Mouse (Mus musculus): ENCODE measurements around the gene Abhd15. TPM values are rescaled to one million over a fixed set of nuclear protein-coding genes. Genes with fewer than 3 reads are reported as not detected.

Gene Abhd15
- polyA plus RNA-seq, 1 experiment = 1.0 TPM

DNA sequence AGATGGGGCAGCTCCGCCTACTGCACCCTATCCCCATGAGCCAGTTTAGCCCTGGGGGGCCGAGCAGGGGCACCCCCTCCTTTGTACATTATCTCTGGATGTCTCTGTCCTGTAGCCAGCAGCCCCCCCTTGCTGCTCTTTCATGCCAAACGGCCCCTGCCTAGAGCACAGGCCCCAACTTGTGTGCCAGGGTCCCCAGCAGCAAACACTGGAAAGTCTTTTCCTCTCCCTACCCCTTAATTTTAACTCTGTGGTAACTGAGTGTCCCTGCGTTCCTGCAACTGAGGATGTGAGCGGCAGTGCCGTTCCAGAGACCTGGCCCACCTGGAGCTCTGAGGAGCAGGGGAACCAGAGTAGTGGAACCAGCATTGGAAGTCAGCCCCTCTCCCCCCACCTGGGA lies 8.0 kb upstream of the Abhd15 start:
- TF ChIP-seq POLR2A (IDR thresholded peaks at IDR 0.05; ENCODE audit: low read depth, low read length) = no peak
- TF ChIP-seq CTCF (IDR thresholded peaks at IDR 0.05; ENCODE audit: borderline replicate concordance, insufficient read depth, low read length) = no peak
- H3K4me1 ChIP-seq (ENCODE audit: control insufficient read depth, insufficient read depth, low read length) = 0 out of 2 replicates have a peak, but pooled peaks cover 3% of the 10 kb centered on the region
- H3K27ac ChIP-seq (ENCODE audit: insufficient read depth, low read length) = no peak overlapping the region
- H3K4me3 ChIP-seq (ENCODE audit: insufficient read depth, low read length) = no peak overlapping the region

DNA sequence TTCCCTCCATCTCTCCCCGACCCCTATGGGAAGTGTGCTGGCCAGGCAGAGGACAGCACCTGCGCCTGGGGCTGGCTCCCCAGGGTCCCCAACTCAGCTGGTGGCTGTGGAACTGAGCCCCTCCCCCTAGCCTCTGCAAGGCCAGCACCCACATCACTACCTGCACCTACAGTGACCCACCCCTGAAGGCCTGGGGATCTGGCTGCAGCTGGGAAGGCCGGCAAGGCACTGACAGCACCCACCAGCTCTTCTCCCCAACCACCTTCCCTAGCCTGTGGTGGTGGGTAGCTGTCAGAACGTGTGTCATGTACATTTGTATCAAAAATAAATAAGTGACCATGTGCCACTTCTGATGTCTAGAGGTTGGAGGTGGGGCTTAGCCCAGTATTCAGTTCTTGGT lies 7.5 kb upstream of the Abhd15 start:
- Histone ChIP-seq H3K27ac (ENCODE audit: insufficient read depth, low read length) (no peak overlapping the region), H3K4me1 (ENCODE audit: control insufficient read depth, insufficient read depth, low read length) (0 out of 2 replicates have a peak, but pooled peaks cover 3% of the 10 kb centered on the region), H3K4me3 (ENCODE audit: insufficient read depth, low read length) (no peak overlapping the region)
- TF ChIP-seq POLR2A (IDR thresholded peaks at IDR 0.05; ENCODE audit: low read depth, low read length) (no peak), CTCF (IDR thresholded peaks at IDR 0.05; ENCODE audit: borderline replicate concordance, insufficient read depth, low read length) (no peak)

- TF ChIP-seq POLR2A (IDR thresholded peaks at IDR 0.05; ENCODE audit: low read depth, low read length) (peak; percentile 62), CTCF (IDR thresholded peaks at IDR 0.05; ENCODE audit: borderline replicate concordance, insufficient read depth, low read length) (peak; percentile 40)
- Histone ChIP-seq H3K4me1 (ENCODE audit: control insufficient read depth, insufficient read depth, low read length) (0 out of 2 replicates have a peak, but pooled peaks cover under 1% of the 10 kb centered on the region), H3K27ac (ENCODE audit: insufficient read depth, low read length) (0 out of 2 replicates have a peak overlapping the region, but pooled peaks have one; percentile 12), H3K4me3 (ENCODE audit: insufficient read depth, low read length) (no peak overlapping the region)
Measured at GRCm38 (mm10) chr11:77508068-77509021, 6.6 kb upstream of the Abhd15 start.

DNA sequence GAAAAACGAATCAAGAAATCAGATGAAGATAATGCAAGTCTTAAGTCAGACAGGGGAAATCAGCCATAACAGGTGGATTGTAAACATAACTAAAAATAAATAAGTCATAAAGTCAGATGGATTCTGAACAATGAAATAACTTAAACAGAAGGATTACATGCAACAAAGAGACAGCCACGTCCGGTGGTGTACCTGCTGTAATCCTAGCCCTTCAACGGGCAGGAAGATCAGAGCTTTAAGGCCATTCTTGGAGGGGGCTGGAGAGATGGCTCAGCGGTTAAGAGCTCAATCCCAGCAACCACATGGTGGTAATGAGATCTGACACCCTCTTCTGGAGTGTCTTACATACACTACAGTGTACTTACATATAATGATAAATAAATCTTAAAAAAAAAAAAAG lies 3.6 kb upstream of the Abhd15 start:
- H3K27ac ChIP-seq (ENCODE audit: insufficient read depth, low read length) = no peak overlapping the region
- no peak overlapping the region for H3K4me3 ChIP-seq (ENCODE audit: insufficient read depth, low read length)
- no peaks in the 10 kb centered on the region for H3K4me1 ChIP-seq (ENCODE audit: control insufficient read depth, insufficient read depth, low read length)
- TF ChIP-seq CTCF (IDR thresholded peaks at IDR 0.05; ENCODE audit: borderline replicate concordance, insufficient read depth, low read length) = no peak
- TF ChIP-seq POLR2A (IDR thresholded peaks at IDR 0.05; ENCODE audit: low read depth, low read length) = no peak

GRCm38 (mm10) chr11:77512891-77513810 lies 1.8 kb upstream of the Abhd15 start:
- peak overlapping the region; percentile 27 for H3K27ac ChIP-seq (ENCODE audit: insufficient read depth, low read length)

GRCm38 (mm10) chr11:77513811-77514170 lies 1.1 kb upstream of the Abhd15 start:
- H3K27ac ChIP-seq (ENCODE audit: insufficient read depth, low read length) = peak overlapping the region; percentile 7
- TF ChIP-seq POLR2A (IDR thresholded peaks at IDR 0.05; ENCODE audit: low read depth, low read length) = no peak
- TF ChIP-seq CTCF (IDR thresholded peaks at IDR 0.05; ENCODE audit: borderline replicate concordance, insufficient read depth, low read length) = no peak

More at GRCm38 (mm10) chr11:77512891-77513810, 1.8 kb upstream of the Abhd15 start:
- Histone ChIP-seq H3K4me1 (ENCODE audit: control insufficient read depth, insufficient read depth, low read length) (no peaks in the 10 kb centered on the region), H3K4me3 (ENCODE audit: insufficient read depth, low read length) (peak overlapping the region; percentile 56)
- TF ChIP-seq CTCF (IDR thresholded peaks at IDR 0.05; ENCODE audit: borderline replicate concordance, insufficient read depth, low read length) = no peak
- peak; percentile 94 for TF ChIP-seq POLR2A (IDR thresholded peaks at IDR 0.05; ENCODE audit: low read depth, low read length)

GRCm38 (mm10) chr11:77514281-77514831 lies 565 bp upstream of the Abhd15 start:
- no peak for TF ChIP-seq CTCF (IDR thresholded peaks at IDR 0.05; ENCODE audit: borderline replicate concordance, insufficient read depth, low read length)
- TF ChIP-seq POLR2A (IDR thresholded peaks at IDR 0.05; ENCODE audit: low read depth, low read length) = no peak; the same call in 1 of the 2 replicates
- Histone ChIP-seq H3K4me3 (ENCODE audit: insufficient read depth, low read length) (peak overlapping the region; percentile 11; the same call in 1 of the 2 replicates), H3K27ac (ENCODE audit: insufficient read depth, low read length) (no peak overlapping the region), H3K4me1 (ENCODE audit: control insufficient read depth, insufficient read depth, low read length) (no peaks in the 10 kb centered on the region)

More at GRCm38 (mm10) chr11:77513811-77514170, 1.1 kb upstream of the Abhd15 start:
- H3K4me1 ChIP-seq (ENCODE audit: control insufficient read depth, insufficient read depth, low read length) = no peaks in the 10 kb centered on the region
- H3K4me3 ChIP-seq (ENCODE audit: insufficient read depth, low read length) = peak overlapping the region; percentile 45

DNA sequence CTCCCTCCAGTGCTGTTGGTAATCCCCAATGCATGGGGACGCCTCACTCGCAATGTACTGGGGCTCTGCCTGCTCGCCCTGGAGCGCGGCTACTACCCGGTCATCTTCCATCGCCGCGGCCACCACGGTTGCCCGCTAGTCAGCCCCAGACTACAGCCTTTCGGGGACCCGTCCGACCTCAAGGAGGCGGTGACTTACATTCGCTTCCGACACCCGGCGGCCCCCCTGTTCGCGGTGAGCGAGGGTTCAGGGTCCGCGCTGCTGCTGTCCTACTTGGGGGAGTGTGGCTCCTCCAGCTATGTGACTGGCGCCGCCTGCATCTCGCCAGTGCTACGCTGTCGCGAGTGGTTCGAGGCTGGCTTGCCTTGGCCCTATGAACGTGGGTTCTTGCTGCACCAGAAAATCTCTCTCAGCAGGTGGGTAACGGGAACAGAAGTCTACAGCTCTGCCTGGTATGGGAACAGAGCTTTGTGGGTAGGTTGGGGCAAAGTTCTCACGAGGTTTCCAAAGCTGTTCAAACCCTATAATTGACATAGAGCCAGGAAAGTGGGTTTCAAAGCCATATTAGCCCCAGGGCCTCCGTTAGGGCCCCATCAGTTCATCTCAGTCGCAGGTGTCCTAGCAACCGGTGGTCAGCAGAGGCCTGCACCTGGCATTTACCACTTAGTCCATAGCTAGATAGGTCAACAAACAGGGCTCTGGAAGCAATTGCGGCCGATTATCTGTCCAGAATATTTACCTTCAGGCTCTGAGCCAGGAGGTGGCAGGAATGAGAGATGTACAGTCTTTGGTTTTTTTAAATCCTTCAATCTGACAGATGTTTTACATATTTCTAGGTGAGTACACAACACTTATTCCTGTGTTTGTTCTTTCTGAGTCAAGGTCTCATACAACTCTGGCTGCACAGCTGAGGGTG lies 974 bp downstream of the Abhd15 start, which contains the start of gene Trp53i13:
TSS of gene Trp53i13 (minus strand) at position 344 of the 916 bp plus-strand sequence.
- H3K27ac ChIP-seq (ENCODE audit: insufficient read depth, low read length) = no peak within 1 kb of the TSS
- H3K4me3 ChIP-seq (ENCODE audit: insufficient read depth, low read length) = peak within 1 kb of the TSS; percentile 28
- TF ChIP-seq CTCF (IDR thresholded peaks at IDR 0.05; ENCODE audit: borderline replicate concordance, insufficient read depth, low read length) = no peak
- no peak for TF ChIP-seq POLR2A (IDR thresholded peaks at IDR 0.05; ENCODE audit: low read depth, low read length)
- no peaks in the 10 kb centered on the region for H3K4me1 ChIP-seq (ENCODE audit: control insufficient read depth, insufficient read depth, low read length)
